Mouse (Mus musculus) monocyte, adult 59 days (primary cell): ENCODE measurements around the gene Sox9. TPM values are rescaled to one million over a fixed set of nuclear protein-coding genes. Genes with fewer than 3 reads are reported as not detected.

ENCODE experiments used
- total RNA-seq, 2 experiments: library from RNA; stranded (reverse); gene quantifications; one replicate each; pipeline ENCODE4 v1.2.4; 2023

Sox9 gene
- total RNA-seq, result not detected

DNA sequence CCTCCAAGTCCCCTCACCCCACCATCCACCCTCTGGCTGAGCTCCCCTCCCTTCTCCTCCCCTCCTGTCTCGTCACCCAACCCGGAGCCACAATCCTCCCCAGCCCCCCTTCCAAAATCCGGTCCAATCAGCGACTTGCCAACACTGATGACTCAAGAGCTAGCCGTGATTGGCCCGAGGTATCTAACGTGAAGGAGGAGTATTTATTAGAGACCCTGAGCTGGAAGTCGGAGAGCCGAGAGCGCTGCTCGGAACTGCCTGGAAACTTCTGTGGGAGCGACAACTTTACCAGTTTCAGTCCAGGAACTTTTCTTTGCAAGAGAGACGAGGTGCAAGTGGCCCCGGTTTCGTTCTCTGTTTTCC is at the start of gene Sox9:
Gene Sox9 (plus strand): TSS at position 231 of the 363 bp plus-strand sequence.

